Mouse (Mus musculus): ENCODE measurements around the gene Maml1.

- TF ChIP-seq CTCF (IDR thresholded peaks at IDR 0.05): no peak
- no peak for TF ChIP-seq EP300 (IDR thresholded peaks at IDR 0.05)
These were observed 28.9 kb downstream of the Maml1 start for GRCm38 (mm10) chr11:50263198-50263597.
